Mouse (Mus musculus): ENCODE measurements around the gene Syde2.

The Syde2 gene

GRCm38 (mm10) chr3:146049951-146050350 lies 62.3 kb downstream of the Syde2 start:
- DNase-seq (ENCODE audit: extremely low read depth, insufficient read length, low spot score) = no peak

GRCm38 (mm10) chr3:146051277-146052007 lies 63.8 kb downstream of the Syde2 start:
- DNase-seq (ENCODE audit: extremely low read depth, insufficient read length, low spot score) = no peak

- no peak for DNase-seq (ENCODE audit: extremely low read depth, insufficient read length, low spot score)
Observed at GRCm38 (mm10) chr3:146053082-146053814, 65.6 kb downstream of the Syde2 start.

DNA sequence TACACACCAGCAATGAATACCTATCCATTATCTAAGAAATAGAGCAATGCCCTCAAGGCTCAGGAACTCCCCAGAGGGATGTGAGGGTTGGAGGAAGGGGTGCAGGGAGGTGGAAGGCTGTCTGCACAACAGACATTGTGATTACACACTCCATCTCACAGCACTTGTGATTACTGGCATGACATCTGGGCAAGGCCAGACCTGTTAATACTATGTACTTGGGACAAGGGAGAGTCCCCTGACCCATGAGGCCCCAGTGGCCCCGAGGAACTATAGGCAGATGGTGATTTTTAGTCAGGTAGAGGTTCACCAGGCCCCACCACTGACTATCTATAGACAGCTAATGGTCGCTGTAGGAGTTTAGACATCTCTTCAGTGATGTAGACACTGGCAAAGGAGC lies 66.2 kb downstream of the Syde2 start:
- DNase-seq (ENCODE audit: extremely low read depth, insufficient read length, low spot score) = no peak

DNA sequence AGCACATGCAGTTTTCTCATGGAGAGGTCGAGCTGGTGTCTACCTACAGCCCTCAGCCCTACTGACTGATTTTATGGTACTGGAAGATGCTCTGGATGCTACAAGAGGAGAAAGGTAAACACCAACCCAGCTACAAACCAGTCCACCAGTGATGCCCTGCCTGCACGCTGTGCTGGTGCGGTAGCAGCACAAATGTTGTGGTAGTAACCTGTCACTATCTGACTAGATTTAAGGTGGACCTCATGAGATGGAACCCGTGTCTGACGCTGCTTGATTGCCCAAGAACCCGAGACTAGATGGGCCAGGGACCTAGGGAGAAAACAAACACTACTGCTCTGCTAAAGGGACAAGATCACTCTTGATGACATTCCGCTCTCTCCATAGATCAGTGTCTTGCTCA lies 69.5 kb downstream of the Syde2 start:
- DNase-seq (ENCODE audit: extremely low read depth, insufficient read length, low spot score) = no peak

DNA sequence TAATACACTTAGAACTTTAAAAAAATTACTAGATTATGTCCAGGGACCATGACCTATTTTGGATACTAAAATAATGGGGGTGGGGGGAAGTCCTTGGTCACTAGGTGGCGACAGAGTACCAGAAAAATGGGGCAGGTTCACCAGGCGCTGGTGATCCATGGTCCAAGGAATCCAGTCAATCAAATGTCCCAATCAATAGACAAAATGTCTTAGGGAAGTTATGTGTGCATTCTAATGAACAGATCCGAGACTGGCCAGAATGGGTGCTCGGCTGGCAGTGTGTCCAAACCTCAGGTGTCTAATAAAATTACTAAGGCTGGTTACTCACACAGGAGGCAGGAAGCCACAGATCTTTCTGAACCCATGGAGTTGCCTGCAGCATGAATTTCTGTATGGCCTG lies 70.6 kb downstream of the Syde2 start:
- DNase-seq (ENCODE audit: extremely low read depth, insufficient read length, low spot score) = peak; percentile 20

DNA sequence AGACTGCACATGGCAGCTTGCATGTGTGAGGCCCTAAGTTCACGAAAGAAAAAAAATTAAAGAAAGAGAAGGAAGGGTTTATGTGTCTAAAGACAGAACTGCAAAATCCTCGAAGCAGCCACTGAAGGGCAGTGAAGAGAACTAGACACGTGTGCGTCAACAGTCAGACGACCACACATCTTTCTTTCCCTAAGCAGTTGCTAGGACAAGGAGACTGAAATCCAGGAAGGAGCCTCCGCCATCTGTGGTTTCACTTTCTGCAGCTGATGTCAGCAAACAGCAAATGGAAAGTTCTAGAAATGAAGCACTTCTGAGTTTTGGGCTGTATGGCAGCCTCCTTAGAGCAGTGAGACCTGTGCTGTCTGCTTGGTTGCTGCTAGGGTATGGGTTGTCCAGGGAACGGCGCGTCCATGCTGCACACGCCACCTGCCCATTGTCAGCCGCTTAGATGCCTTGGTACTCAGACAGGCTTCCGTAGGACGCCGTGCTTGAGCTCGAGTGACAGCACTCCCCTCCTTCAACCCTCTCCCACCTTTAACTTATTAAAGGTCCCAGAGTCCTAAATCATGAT lies 71.8 kb downstream of the Syde2 start:
- DNase-seq (ENCODE audit: extremely low read depth, insufficient read length, low spot score) = no peak

GRCm38 (mm10) chr3:146063146-146063545 lies 75.5 kb downstream of the Syde2 start:
- no peak for DNase-seq (ENCODE audit: extremely low read depth, insufficient read length, low spot score)

DNA sequence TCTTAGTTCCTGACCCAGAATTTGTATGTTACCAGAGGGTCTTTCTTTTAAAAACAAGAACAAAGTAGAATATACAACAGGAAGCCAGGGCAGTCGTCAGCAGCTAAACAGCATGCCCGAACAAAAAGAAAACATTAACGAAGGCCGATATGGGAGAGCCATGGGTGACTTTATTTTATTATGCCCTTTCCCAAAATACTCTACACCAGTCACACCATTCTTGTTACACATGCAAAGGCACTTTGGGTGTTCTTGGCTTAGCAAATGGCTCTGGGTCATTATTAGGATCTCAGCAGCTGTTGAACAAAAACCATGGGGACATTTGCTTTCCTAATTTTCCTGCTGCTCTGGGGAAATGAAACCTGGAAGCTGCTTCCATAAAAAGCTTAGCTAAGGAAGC lies 81.6 kb downstream of the Syde2 start:
- no peak for DNase-seq (ENCODE audit: extremely low read depth, insufficient read length, low spot score)

Measured in 3134 (cell line).